In the genomic region with DNA sequence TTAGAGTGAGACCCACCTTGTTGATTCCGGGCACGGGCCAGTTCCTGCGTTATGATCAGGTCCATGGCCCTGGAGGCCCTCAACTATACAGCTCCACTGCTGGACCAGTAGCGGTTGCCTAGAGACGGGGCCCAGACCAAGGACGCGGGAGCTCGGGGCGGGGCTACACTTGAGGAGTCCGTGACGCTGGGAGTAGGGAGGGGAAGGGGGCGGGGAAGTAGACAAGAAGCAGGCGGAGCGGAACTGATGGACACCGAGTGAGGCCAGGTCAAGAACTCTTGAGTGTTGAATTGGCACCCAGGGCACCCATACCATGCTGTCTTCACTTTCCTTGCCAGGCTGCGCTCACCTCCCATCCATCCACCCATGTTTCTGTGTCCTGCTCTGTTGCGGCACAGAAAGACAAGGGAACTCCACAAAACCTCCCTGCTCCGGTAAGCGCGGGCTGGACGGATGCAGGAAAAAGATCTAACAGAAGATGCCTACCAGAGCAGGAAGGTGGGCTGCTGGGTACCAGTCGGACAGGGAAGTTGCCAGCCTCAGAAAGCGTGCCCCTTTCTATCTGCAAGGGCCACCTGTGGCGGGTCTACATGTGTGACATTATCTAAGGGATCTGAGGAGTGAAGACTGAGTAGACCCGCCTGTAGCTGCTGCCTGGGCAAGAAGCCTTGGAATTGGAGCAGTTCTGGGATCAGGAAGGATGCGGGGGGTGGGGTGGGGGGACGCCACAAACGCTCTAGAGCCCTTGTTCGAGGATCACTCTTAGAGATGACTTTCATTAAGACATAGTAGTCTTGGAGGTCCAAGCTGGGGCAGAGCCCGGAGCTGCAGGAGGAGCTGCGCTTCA, we compare ENCODE assay signal across 8 mouse cellular contexts. TPM values are rescaled to one million over a fixed set of nuclear protein-coding genes. Genes with fewer than 3 reads are reported as not detected.
DNase-seq lines count a peak whose midpoint lies in the region; ATAC-seq and TF ChIP-seq lines count a peak whose summit lies in the region.

Cfap46 (minus strand) TSS at position 112 of the 847 bp plus-strand sequence.

- H3K4me1 ChIP-seq in hindbrain, embryonic 12.5 days = peaks cover 9% of the 10 kb centered on the region
- peaks cover 5% of the 10 kb centered on the region; the same call in 1 of the 2 replicates for H3K4me1 ChIP-seq in lung, postnatal 0 days (ENCODE audit: insufficient read depth, low read depth, low read length)

- peak within 1 kb of the TSS; percentile 60 for H3K4me3 ChIP-seq in hindbrain, embryonic 12.5 days
- H3K4me3 ChIP-seq in lung, postnatal 0 days (ENCODE audit: low read depth, low read length) = peak within 1 kb of the TSS; percentile 42

- peaks cover 20% of the 10 kb centered on the region for H3K27me3 ChIP-seq in hindbrain, embryonic 12.5 days
- no peaks in the 10 kb centered on the region for H3K27me3 ChIP-seq in lung, postnatal 0 days (replicated peaks; ENCODE audit: insufficient read depth, low read length)

- H3K9ac ChIP-seq in hindbrain, embryonic 12.5 days = peak within 1 kb of the TSS; percentile 67
- no peak within 1 kb of the TSS for H3K9ac ChIP-seq in lung, postnatal 0 days (replicated peaks; ENCODE audit: low read depth)

- peak within 1 kb of the TSS; percentile 97 for H3K4me2 ChIP-seq in hindbrain, embryonic 12.5 days (replicated peaks)
- H3K4me2 ChIP-seq in lung, postnatal 0 days (replicated peaks; ENCODE audit: low read depth, low read length) = peak within 1 kb of the TSS; percentile 73

- no peak for TF ChIP-seq CTCF in lung, postnatal 0 days (IDR thresholded peaks at IDR 0.05)

- peak; percentile 96 for DNase-seq in Muller cell, postnatal 12 days (ENCODE audit: inconsistent ontology term)
- peak; percentile 79 for DNase-seq in cerebellum, adult 8-10 months
- DNase-seq in frontal cortex, postnatal 10 days (ENCODE audit: low spot score in 2 of 2) = peak; percentile 62 to 72
- peak; percentile 53 to 69 for DNase-seq in layer of hippocampus, postnatal 10 days (ENCODE audit: low spot score in 2 of 2)
- DNase-seq in lung, postnatal 0 days (ENCODE audit: low spot score) = peak; percentile 89
- peak; percentile 87 for DNase-seq in ovary, postnatal 36 days (ENCODE audit: low spot score)
- DNase-seq in urinary bladder, adult 18-20 months (ENCODE audit: low spot score in 2 of 2) = peak; percentile 69 to 77

- H3K36me3 ChIP-seq in hindbrain, embryonic 12.5 days = no peaks in the 10 kb centered on the region
- no peaks in the 10 kb centered on the region for H3K36me3 ChIP-seq in lung, postnatal 0 days (ENCODE audit: insufficient read depth, low read length)

- no peak for TF ChIP-seq EP300 in lung, postnatal 0 days (IDR thresholded peaks at IDR 0.05)

- H3K9me3 ChIP-seq in hindbrain, embryonic 12.5 days (replicated peaks) = no peaks in the 10 kb centered on the region
- no peaks in the 10 kb centered on the region for H3K9me3 ChIP-seq in lung, postnatal 0 days (ENCODE audit: low read length)

- peak; percentile 92 for ATAC-seq in hindbrain, embryonic 12.5 days (ENCODE audit: low FRiP score)
- peak; percentile 90 for ATAC-seq in lung, postnatal 0 days

- under 1% methylated on average over 31 of the region's 31 CpGs for WGBS in hindbrain, embryonic 12.5 days
- under 1% methylated on average over 31 of the region's 31 CpGs for WGBS in lung, postnatal 0 days

- peak within 1 kb of the TSS; percentile 52; the same call in 1 of the 2 replicates for H3K27ac ChIP-seq in hindbrain, embryonic 12.5 days
- H3K27ac ChIP-seq in lung, postnatal 0 days (ENCODE audit: low read length) = no peak within 1 kb of the TSS; the same call in 1 of the 2 replicates

RNA-seq across cellular contexts. Expression of gene Cfap46, which starts in this region (rescaled TPM):
- polyA plus RNA-seq in hindbrain, embryonic 12.5 days (2016; fragmentation: Nextera tagmentation; extraction: Ambion mirVana) = 1.0 and 2.1 TPM in 2 replicates
- 1 to 10 TPM; 3.4 to 3.9 TPM for total RNA-seq in layer of hippocampus, postnatal 10 days (2021)
- 1.7 and 2.7 TPM in 2 replicates for polyA plus RNA-seq in lung, postnatal 0 days (2015; fragmentation: Nextera tagmentation; extraction: Ambion mirVana)
